Comparison of ENCODE assay signal across 8 mouse cellular contexts in genomic region chr16:32332040-32332555, GRCm38 (mm10). TPM values are rescaled to one million over a fixed set of nuclear protein-coding genes. Genes with fewer than 3 reads are reported as not detected.
A peak's percentile ranks its signal among the peaks of the same experiment; 100 is the strongest.
DNase-seq lines count a peak whose midpoint lies in the region; ATAC-seq and TF ChIP-seq lines count a peak whose summit lies in the region.

Gene Ubxn7 (plus strand): TSS chr16:32332257.

- peak within 1 kb of the TSS; percentile 95 for H3K4me3 ChIP-seq in heart, embryonic 12.5 days
- H3K4me3 ChIP-seq in kidney, postnatal 0 days (replicated peaks; ENCODE audit: low read depth, low read length) = peak within 1 kb of the TSS; percentile 98
- H3K4me3 ChIP-seq in liver, embryonic 11.5 days (ENCODE audit: low read depth, low read length) = peak within 1 kb of the TSS; percentile 74
- peak within 1 kb of the TSS; percentile 64 for H3K4me3 ChIP-seq in stomach, embryonic 14.5 days (ENCODE audit: low read depth, low read length)

- peak; percentile 97 for DNase-seq in CD4-positive helper T cell, adult 2 months (ENCODE audit: low read depth, low spot score)
- DNase-seq in brain, embryonic 18.5 days (ENCODE audit: low read depth, low spot score) = peak; percentile 90
- peak; percentile 97 for DNase-seq in kidney, postnatal 0 days (ENCODE audit: low spot score)
- peak; percentile 98 for DNase-seq in liver, embryonic 11.5 days (ENCODE audit: low spot score)
- DNase-seq in naive thymus-derived CD4-positive, alpha-beta T cell, adult 2 months (ENCODE audit: low read depth) = peak; percentile 99

- TF ChIP-seq CTCF in kidney, postnatal 0 days (IDR thresholded peaks at IDR 0.05; ENCODE audit: low read depth) = no peak

- peak within 1 kb of the TSS; percentile 93 for H3K9ac ChIP-seq in heart, embryonic 12.5 days
- peak within 1 kb of the TSS; percentile 98 for H3K9ac ChIP-seq in kidney, postnatal 0 days (ENCODE audit: low read depth, low read length)
- peak within 1 kb of the TSS; percentile 94 for H3K9ac ChIP-seq in liver, embryonic 11.5 days (ENCODE audit: low read depth, low read length)
- H3K9ac ChIP-seq in stomach, embryonic 14.5 days (replicated peaks; ENCODE audit: low read depth, low read length) = peak within 1 kb of the TSS; percentile 99

- H3K4me1 ChIP-seq in heart, embryonic 12.5 days (replicated peaks) = peaks cover 23% of the 10 kb centered on the region
- 0 out of 2 replicates have a peak, but pooled peaks cover 2% of the 10 kb centered on the region for H3K4me1 ChIP-seq in kidney, postnatal 0 days (replicated peaks; ENCODE audit: insufficient read depth, low read length)
- H3K4me1 ChIP-seq in liver, embryonic 11.5 days (replicated peaks; ENCODE audit: control insufficient read depth, insufficient read depth, low read length) = peaks cover 5% of the 10 kb centered on the region
- no peaks in the 10 kb centered on the region for H3K4me1 ChIP-seq in stomach, embryonic 14.5 days (ENCODE audit: control insufficient read depth, insufficient read depth, low read length)

- H3K27ac ChIP-seq in heart, embryonic 12.5 days (ENCODE audit: poor library complexity, severe bottlenecking) = peak within 1 kb of the TSS; percentile 92
- peak within 1 kb of the TSS; percentile 98 for H3K27ac ChIP-seq in kidney, postnatal 0 days
- peak within 1 kb of the TSS; percentile 92 for H3K27ac ChIP-seq in liver, embryonic 11.5 days (ENCODE audit: low read depth, low read length)
- peak within 1 kb of the TSS; percentile 97 for H3K27ac ChIP-seq in stomach, embryonic 14.5 days (ENCODE audit: low read length)

- no peaks in the 10 kb centered on the region for H3K36me3 ChIP-seq in heart, embryonic 12.5 days
- H3K36me3 ChIP-seq in kidney, postnatal 0 days (ENCODE audit: insufficient read depth, low read length) = no peaks in the 10 kb centered on the region
- no peaks in the 10 kb centered on the region for H3K36me3 ChIP-seq in liver, embryonic 11.5 days (ENCODE audit: control insufficient read depth, insufficient read depth, low read length)
- H3K36me3 ChIP-seq in stomach, embryonic 14.5 days (ENCODE audit: control insufficient read depth, insufficient read depth, low read length) = no peaks in the 10 kb centered on the region

- H3K27me3 ChIP-seq in heart, embryonic 12.5 days (replicated peaks) = no peaks in the 10 kb centered on the region
- no peaks in the 10 kb centered on the region for H3K27me3 ChIP-seq in kidney, postnatal 0 days (ENCODE audit: insufficient read depth, low read length)
- no peaks in the 10 kb centered on the region for H3K27me3 ChIP-seq in liver, embryonic 11.5 days (replicated peaks; ENCODE audit: control insufficient read depth, insufficient read depth, low read length)
- no peaks in the 10 kb centered on the region for H3K27me3 ChIP-seq in stomach, embryonic 14.5 days (ENCODE audit: control insufficient read depth, insufficient read depth, low read length)

- H3K9me3 ChIP-seq in heart, embryonic 12.5 days (replicated peaks) = no peaks in the 10 kb centered on the region
- H3K9me3 ChIP-seq in kidney, postnatal 0 days (replicated peaks; ENCODE audit: low read length) = no peaks in the 10 kb centered on the region
- H3K9me3 ChIP-seq in liver, embryonic 11.5 days (ENCODE audit: control insufficient read depth, low read length) = no peaks in the 10 kb centered on the region
- H3K9me3 ChIP-seq in stomach, embryonic 14.5 days (ENCODE audit: control insufficient read depth, low read depth, low read length) = no peaks in the 10 kb centered on the region

- peak within 1 kb of the TSS; percentile 63 for H3K4me2 ChIP-seq in heart, embryonic 12.5 days
- H3K4me2 ChIP-seq in kidney, postnatal 0 days (ENCODE audit: low read length) = peak within 1 kb of the TSS; percentile 69
- peak within 1 kb of the TSS; percentile 77 for H3K4me2 ChIP-seq in liver, embryonic 11.5 days
- peak within 1 kb of the TSS; percentile 40 for H3K4me2 ChIP-seq in stomach, embryonic 14.5 days (replicated peaks; ENCODE audit: low read depth, low read length)

- peak; percentile 97 for ATAC-seq in erythroid progenitor cell, adult 5-6 weeks (replicated peaks; ENCODE audit: low FRiP score, poor library complexity, severe bottlenecking)
- ATAC-seq in heart, embryonic 12.5 days (ENCODE audit: insufficient number of reproducible peaks, low FRiP score) = peak; percentile 98
- ATAC-seq in kidney, postnatal 0 days (replicated peaks; ENCODE audit: low FRiP score, low read depth) = peak; percentile 94
- ATAC-seq in liver, embryonic 11.5 days (replicated peaks; ENCODE audit: low FRiP score) = peak; percentile 96
- peak; percentile 97 for ATAC-seq in stomach, embryonic 14.5 days (ENCODE audit: insufficient number of reproducible peaks, insufficient read depth, low FRiP score, low read depth)

- under 1% methylated on average over 46 of the region's 52 CpGs for WGBS in heart, embryonic 12.5 days
- under 1% methylated on average over 41 of the region's 52 CpGs for WGBS in kidney, postnatal 0 days
- under 1% methylated on average over 52 of the region's 52 CpGs for WGBS in liver, embryonic 11.5 days
- under 1% methylated on average over 52 of the region's 52 CpGs for WGBS in stomach, embryonic 14.5 days

RNA-seq across cellular contexts. Expression of gene Ubxn7, which starts in this region (rescaled TPM):
- total RNA-seq in erythroid progenitor cell, adult 5-6 weeks (2015; ENCODE audit: low replicate concordance) = 15.1 and 31.9 TPM in 2 replicates
- total RNA-seq in erythroid progenitor cell, adult 5-6 weeks (2017; ENCODE audit: low replicate concordance) = 29.9 and 31.6 TPM in 2 replicates
- polyA plus RNA-seq in heart, embryonic 12.5 days (2016; fragmentation: Nextera tagmentation; extraction: Ambion mirVana) = 24.2 and 24.6 TPM in 2 replicates
- polyA plus RNA-seq in kidney, postnatal 0 days (2015; fragmentation: Nextera tagmentation; extraction: Ambion mirVana) = 13.3 and 14.0 TPM in 2 replicates
- 13.7 and 15.3 TPM in 2 replicates for polyA plus RNA-seq in liver, embryonic 11.5 days (2014; fragmentation: Nextera tagmentation; extraction: Ambion mirVana)
- polyA plus RNA-seq in stomach, embryonic 14.5 days (2014; fragmentation: Nextera tagmentation; extraction: Ambion mirVana) = 28.4 and 32.4 TPM in 2 replicates

Comparison
In these comparisons a context has a peak if more than half of its experiments do, and no peak if none do; other contexts are left out.
1. Peak in every context shown above with its lines: DNase-seq, ATAC-seq, H3K4me3 ChIP-seq and H3K27ac ChIP-seq.